Mouse (Mus musculus) forebrain, embryonic 16.5 days (tissue): ENCODE data around the gene Ndufa13. TPM values are rescaled to one million over a fixed set of nuclear protein-coding genes. Genes with fewer than 3 reads are reported as not detected.

Experiments
- ATAC-seq: fragments of 200-750 bp; cut with Nextera tagmentation; 2 replicates; pipeline ENCODE4 v1.8.0; 2017; ENCODE audit warnings: mild to moderate bottlenecking, moderate library complexity
- H3K27ac ChIP-seq: fragments of 300-500 bp; sonication (generic); 2 replicates; pipeline ENCODE4 v1.5.1; 2014; ENCODE audit warnings: low read length, control low read depth
- H3K27me3 ChIP-seq: fragments of 300-500 bp; sonication (generic); replicated peaks from 2 replicates; pipeline ENCODE4 v1.6.1; 2014; ENCODE audit warnings: low read length; ENCODE audit not compliant: control insufficient read depth, insufficient read depth
- H3K36me3 ChIP-seq: fragments of 300-500 bp; sonication (generic); 2 replicates; pipeline ENCODE4 v1.6.1; 2014; ENCODE audit not compliant: control insufficient read depth, insufficient read depth
- H3K4me1 ChIP-seq: fragments of 300-500 bp; sonication (generic); replicated peaks from 2 replicates; pipeline ENCODE4 v1.6.1; 2014; ENCODE audit warnings: low read length; ENCODE audit not compliant: control insufficient read depth, insufficient read depth
- H3K4me2 ChIP-seq: fragments of 300-500 bp; sonication (generic); 2 replicates; pipeline ENCODE4 v1.6.1; 2014; ENCODE audit warnings: mild to moderate bottlenecking, low read length, control low read depth
- H3K4me3 ChIP-seq: fragments of 300-500 bp; sonication (generic); replicated peaks from 2 replicates; pipeline ENCODE4 v1.5.1; 2014; ENCODE audit warnings: mild to moderate bottlenecking, low read length, control low read depth
- H3K9ac ChIP-seq: fragments of 300-500 bp; sonication (generic); replicated peaks from 2 replicates; pipeline ENCODE4 v1.6.1; 2014; ENCODE audit warnings: low read depth, low read length, control low read depth
- H3K9me3 ChIP-seq: fragments of 300-500 bp; sonication (generic); 2 replicates; pipeline ENCODE4 v1.6.1; 2016; ENCODE audit warnings: low read length; ENCODE audit not compliant: control insufficient read depth
- WGBS: fragments of 180-500 bp; shearing (Covaris S2); extraction: QIAGEN DNeasy Blood & Tissue Kit; methylation state at CpG from one replicate; pipeline ENCODE4 v1.1.7; 2014; 5-methylcytosine and 5-hydroxymethylcytosine counted together
- polyA plus RNA-seq: library from polyadenylated mRNA; unstranded; fragments of >200 nt; fragmentation: Nextera tagmentation; extraction: Ambion mirVana; gene quantifications from 2 replicates; pipeline ENCODE4 v1.2.1, GENCODE M21; 2015

Ndufa13 gene
- polyA plus RNA-seq, 1 experiment from 2014 or later, result 144 TPM

- Histone ChIP-seq H3K9ac (no peak overlapping the region), H3K9me3 (no peaks in the 10 kb centered on the region), H3K27me3 (no peaks in the 10 kb centered on the region), H3K4me3 (no peak overlapping the region), H3K27ac (no peak overlapping the region), H3K4me1 (peaks cover 28% of the 10 kb centered on the region), H3K36me3 (0 out of 2 replicates have a peak, but pooled peaks cover 2% of the 10 kb centered on the region), H3K4me2 (no peak overlapping the region)
- no peak for ATAC-seq
- WGBS, result 88% methylated on average over 6 of the region's 6 CpGs
Observed at GRCm38 (mm10) chr8:69897857-69898256, 4.5 kb downstream of the Ndufa13 start.

DNA sequence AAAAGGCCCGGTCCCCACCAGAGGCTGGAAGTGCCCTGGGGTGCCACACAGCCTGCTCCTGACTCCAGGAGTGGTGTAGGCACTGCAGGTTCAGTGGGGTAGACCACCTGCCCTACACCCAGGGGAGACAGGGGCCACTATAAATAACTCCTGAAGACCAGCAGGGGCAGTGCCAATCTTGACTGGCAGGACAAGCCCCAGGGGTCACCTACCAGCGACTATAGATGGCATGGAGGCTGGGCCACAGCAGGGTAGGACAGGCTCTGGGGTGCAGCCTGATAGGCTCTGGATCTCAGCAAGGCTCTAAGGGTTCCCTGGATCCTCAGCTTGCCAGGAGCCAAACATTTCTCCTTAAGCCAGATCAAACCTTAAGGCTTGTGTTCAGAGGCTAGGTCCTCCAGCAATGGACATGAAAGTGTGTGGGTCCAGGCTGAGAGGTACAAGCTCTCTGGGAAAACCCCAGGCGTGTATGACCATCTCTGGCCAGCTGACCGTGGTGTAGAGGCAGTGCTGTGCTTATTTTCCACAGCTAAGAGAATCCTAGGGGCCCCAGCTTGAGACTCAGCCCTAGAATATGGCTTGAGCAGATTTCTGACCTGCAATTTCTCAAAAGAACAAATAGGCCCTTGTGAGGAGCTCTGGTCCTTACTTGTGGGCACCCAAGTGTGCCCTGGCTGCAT is 6.4 kb downstream of the Ndufa13 start:
- H3K9me3 ChIP-seq, result no peaks in the 10 kb centered on the region
- ATAC-seq, result no peak
- no peak overlapping the region for H3K9ac ChIP-seq
- 77% methylated on average over 4 of the region's 4 CpGs for WGBS
- 0 out of 2 replicates have a peak, but pooled peaks cover 2% of the 10 kb centered on the region for H3K36me3 ChIP-seq
- H3K4me3 ChIP-seq, result no peak overlapping the region
- no peak overlapping the region for H3K27ac ChIP-seq
- no peak overlapping the region for H3K4me2 ChIP-seq
- H3K4me1 ChIP-seq, result peaks cover 32% of the 10 kb centered on the region
- no peaks in the 10 kb centered on the region for H3K27me3 ChIP-seq

DNA sequence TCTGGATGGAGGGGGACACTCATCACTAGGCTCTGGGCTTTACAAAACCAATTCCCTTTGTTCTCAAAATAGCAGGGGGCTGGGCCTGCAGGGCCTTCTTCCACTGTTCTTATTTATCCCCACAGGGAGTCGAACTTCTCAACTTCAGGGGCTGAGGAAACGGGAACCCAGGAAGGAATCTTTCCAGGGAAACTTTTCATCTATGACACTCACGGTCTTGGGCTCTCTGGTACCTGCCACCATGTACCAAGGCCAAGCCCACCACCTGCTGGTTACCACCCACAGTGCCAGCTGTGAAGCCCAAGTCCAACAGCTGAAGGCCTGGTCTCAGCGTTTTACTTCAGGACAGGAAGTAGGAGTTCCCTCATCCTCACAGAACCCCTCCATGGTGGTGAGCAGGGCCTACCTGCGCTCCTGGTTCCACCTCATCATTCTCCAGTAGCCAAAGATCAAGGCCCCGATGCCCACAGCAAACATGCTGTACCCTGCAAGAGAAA is 7.5 kb downstream of the Ndufa13 start:
- Histone ChIP-seq H3K4me3 (no peak overlapping the region), H3K27ac (no peak overlapping the region), H3K4me1 (peaks cover 24% of the 10 kb centered on the region), H3K9me3 (no peaks in the 10 kb centered on the region), H3K36me3 (0 out of 2 replicates have a peak, but pooled peaks cover 2% of the 10 kb centered on the region), H3K4me2 (no peak overlapping the region), H3K9ac (no peak overlapping the region), H3K27me3 (peaks cover 5% of the 10 kb centered on the region)
- WGBS, result 48% methylated on average over 6 of the region's 6 CpGs
- no peak for ATAC-seq

DNA sequence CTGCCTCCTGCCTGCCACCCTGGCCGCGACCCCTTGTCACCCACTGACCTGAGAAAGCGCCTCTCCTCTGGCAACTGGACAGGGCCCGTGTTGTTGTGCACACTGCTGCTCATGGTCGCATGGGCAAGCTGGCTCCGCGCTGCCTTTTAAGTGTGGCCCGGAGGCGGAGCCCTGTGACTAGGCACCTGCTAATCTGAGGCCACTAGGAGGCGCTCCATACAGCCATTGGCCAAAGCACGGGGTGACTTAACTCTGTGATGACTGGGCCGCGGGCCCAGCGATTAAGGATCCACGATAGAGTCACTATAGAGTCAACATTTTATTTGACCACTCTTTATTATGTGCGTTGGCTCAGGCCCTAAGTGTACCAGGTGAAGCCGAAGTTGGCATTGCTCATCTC is 8.5 kb downstream of the Ndufa13 start:
- 22% methylated on average over 17 of the region's 17 CpGs for WGBS
- no peak overlapping the region for H3K9ac ChIP-seq
- H3K4me3 ChIP-seq, result no peak overlapping the region
- H3K36me3 ChIP-seq, result 0 out of 2 replicates have a peak, but pooled peaks cover 2% of the 10 kb centered on the region
- peaks cover 25% of the 10 kb centered on the region for H3K4me1 ChIP-seq
- no peak overlapping the region for H3K4me2 ChIP-seq
- peak; percentile 8; the same call in 1 of the 2 replicates for ATAC-seq
- no peak overlapping the region for H3K27ac ChIP-seq
- no peaks in the 10 kb centered on the region for H3K9me3 ChIP-seq
- peaks cover 15% of the 10 kb centered on the region for H3K27me3 ChIP-seq

DNA sequence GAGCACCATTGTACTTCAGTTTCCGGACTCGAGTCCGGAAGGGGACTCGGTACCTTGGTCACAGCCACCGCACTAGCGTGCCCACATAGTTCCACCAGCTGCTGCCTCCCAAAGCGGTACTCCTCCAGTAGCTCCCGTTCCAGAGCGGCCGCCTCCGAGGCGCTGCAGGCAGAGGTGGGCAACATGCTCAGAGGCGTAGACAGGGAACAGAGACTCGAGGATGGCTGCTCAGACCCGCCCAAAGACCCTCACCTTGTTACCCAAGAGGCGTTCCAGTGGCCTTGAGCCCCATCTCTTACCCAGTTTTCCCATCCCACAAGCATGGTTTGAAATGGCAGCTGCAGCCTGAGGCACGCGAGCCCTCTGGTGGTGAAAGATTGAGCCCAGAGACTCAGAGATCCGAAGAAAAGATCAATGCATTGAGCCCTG is 11.5 kb downstream of the Ndufa13 start:
- Histone ChIP-seq H3K27me3 (peaks cover 40% of the 10 kb centered on the region), H3K9ac (peak overlapping the region; percentile 31), H3K36me3 (0 out of 2 replicates have a peak, but pooled peaks cover 2% of the 10 kb centered on the region), H3K4me2 (peak overlapping the region; percentile 31), H3K27ac (no peak overlapping the region; the same call in 1 of the 2 replicates), H3K4me3 (no peak overlapping the region), H3K4me1 (peaks cover 41% of the 10 kb centered on the region), H3K9me3 (no peaks in the 10 kb centered on the region)
- peak; percentile 16; the same call in 1 of the 2 replicates for ATAC-seq
- WGBS, result 33% methylated on average over 19 of the region's 19 CpGs

- Histone ChIP-seq H3K4me1 (peaks cover 42% of the 10 kb centered on the region), H3K9ac (0 out of 2 replicates have a peak overlapping the region, but pooled peaks have one; percentile 0), H3K27me3 (peaks cover 59% of the 10 kb centered on the region), H3K36me3 (no peaks in the 10 kb centered on the region), H3K27ac (no peak overlapping the region), H3K4me2 (peak overlapping the region; percentile 24), H3K9me3 (no peaks in the 10 kb centered on the region), H3K4me3 (peak overlapping the region; percentile 17; the same call in 1 of the 2 replicates)
- WGBS, result under 1% methylated on average over 25 of the region's 32 CpGs
- ATAC-seq, result no peak
Observed at GRCm38 (mm10) chr8:69888902-69889301, 13.5 kb downstream of the Ndufa13 start.

DNA sequence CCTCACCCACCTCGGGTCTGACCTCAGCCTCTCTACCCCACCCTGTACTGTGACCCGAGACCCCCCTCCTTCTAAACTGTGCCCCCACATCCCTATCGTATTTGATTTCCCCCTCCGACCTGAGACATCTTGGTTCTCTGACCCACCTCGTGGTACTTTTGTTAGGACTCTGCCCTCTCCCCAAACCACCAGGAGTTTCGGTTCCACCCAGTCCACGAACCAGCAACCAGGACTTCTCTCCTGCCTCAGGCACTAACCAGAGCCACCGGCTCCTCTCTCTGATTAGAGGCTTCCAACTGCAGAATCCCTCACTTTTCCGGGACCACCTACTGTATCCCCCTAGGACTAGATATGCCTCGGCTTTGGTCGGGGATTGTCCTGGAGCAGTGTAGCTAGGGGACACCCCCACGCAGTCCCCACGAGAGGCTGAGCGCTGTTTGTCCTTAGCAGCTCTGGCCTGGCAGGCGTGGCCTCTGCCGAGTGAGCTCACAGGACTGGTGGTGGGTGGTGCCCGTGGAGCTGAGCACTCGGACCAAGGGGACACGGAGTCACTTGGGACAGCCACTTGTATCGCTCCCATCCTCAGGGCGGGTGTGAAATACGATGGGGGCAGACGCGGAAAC is 14.0 kb downstream of the Ndufa13 start:
- Histone ChIP-seq H3K27me3 (peaks cover 64% of the 10 kb centered on the region), H3K4me3 (peak overlapping the region; percentile 25), H3K36me3 (no peaks in the 10 kb centered on the region), H3K9ac (no peak overlapping the region), H3K27ac (no peak overlapping the region), H3K4me2 (peak overlapping the region; percentile 47), H3K4me1 (peaks cover 42% of the 10 kb centered on the region), H3K9me3 (no peaks in the 10 kb centered on the region)
- no peak for ATAC-seq
- 6% methylated on average over 24 of the region's 24 CpGs for WGBS

DNA sequence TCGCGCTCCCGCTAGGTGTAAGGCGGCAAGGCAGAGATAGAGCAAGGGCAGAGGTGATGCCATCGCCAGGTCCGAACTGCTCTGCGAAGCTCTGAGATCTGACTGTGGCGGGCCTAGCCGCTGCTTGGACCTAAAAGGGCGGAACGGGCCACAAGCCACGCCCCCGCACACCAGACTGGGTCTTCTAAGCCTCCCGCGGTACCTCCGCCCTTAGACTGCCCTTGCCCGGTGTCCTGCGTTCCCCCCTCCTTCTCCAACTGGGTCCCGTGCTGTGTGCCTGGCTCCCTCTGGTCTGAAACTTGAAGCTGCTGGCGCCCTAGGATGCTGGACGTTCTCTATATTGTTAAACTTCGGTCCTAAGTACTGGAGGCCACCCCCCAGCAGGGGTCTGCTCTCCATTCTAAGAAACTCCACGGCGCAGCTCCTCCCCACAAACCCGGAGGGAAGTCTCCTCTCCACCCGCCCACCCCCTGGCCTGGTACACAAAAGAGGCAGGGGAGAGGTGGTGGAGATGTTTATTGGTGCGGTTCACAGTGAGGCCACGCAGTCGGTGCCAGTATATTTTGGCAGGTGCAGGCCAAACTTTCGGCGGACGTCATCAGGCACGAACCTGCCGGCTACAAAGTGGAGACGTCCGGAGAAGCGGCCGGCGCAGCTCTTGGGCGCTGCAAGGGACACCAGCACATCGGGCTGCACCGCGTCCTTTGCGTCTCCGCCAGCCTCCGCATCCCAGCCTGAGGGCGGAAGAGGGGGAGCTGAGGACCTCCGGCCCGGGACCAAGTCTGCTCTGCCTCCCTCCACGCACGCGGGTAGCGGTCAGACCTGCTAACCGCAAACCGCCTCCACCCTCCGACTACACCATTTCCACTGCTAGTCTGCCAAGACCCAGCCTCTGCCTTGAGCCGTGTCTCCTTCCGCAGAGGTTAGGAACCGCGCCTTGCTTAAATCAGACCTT is 14.8 kb downstream of the Ndufa13 start, which contains the start of gene Cilp2:
Gene Cilp2 (minus strand): TSS at position 399 of the 955 bp plus-strand sequence.
- Histone ChIP-seq H3K4me1 (peaks cover 42% of the 10 kb centered on the region), H3K36me3 (no peaks in the 10 kb centered on the region), H3K9ac (no peak within 1 kb of the TSS; the same call in 1 of the 2 replicates), H3K27ac (no peak within 1 kb of the TSS), H3K27me3 (peaks cover 72% of the 10 kb centered on the region), H3K4me3 (peak within 1 kb of the TSS; percentile 25), H3K4me2 (peak within 1 kb of the TSS; percentile 47), H3K9me3 (no peaks in the 10 kb centered on the region)
- no peak for ATAC-seq
- under 1% methylated on average over 59 of the region's 60 CpGs for WGBS
